Mouse (Mus musculus): ENCODE results near the gene Mcemp1.

DNA sequence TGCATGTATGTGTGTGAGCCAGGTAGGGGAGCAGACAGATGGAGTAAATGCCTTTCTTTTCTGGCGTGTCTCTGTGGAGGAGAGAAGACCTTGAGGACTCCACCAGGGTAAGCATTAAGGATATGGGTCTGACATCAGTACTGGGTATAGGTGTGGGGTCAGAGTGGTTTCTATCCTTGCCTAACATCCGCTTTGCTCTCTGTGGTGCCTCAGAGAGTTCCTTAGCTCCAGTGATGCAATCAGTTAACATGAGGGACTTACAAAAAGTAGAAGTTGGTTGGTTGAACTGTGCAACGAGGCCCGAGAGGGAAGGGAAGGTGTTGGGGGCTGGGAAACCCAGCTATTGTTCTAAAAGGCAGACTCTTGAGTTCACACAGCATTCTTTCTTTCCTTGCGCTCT is 1.1 kb upstream of the Mcemp1 start:
- TF ChIP-seq CTCF (IDR thresholded peaks at IDR 0.05 in 2 of 3, conservative IDR thresholded peaks at IDR 0.05 in 1 of 3; ENCODE audit: control insufficient read depth in 1 of 3, insufficient read depth in 1 of 3, low read depth in 2 of 3, low read length in 3 of 3, poor library complexity in 1 of 3, severe bottlenecking in 1 of 3) (no peak), ZKSCAN1 (IDR thresholded peaks at IDR 0.05; ENCODE audit: low read depth, low read length) (no peak), MAZ (IDR thresholded peaks at IDR 0.05; ENCODE audit: low read depth, low read length) (no peak), MAFK (IDR thresholded peaks at IDR 0.05; ENCODE audit: borderline replicate concordance, low read depth, low read length) (no peak), POLR2A (IDR thresholded peaks at IDR 0.05; ENCODE audit: control insufficient read depth in 1 of 2, insufficient read depth in 1 of 2, low read depth in 1 of 2, low read length in 2 of 2, poor library complexity in 1 of 2) (no peak), HCFC1 (IDR thresholded peaks at IDR 0.05; ENCODE audit: low read depth, low read length) (no peak), TBP (IDR thresholded peaks at IDR 0.05; ENCODE audit: low read depth, low read length) (no peak), ZNF384 (IDR thresholded peaks at IDR 0.05; ENCODE audit: low read depth, low read length) (no peak), POLR2AphosphoS5 (IDR thresholded peaks at IDR 0.05; ENCODE audit: borderline replicate concordance, low read depth, low read length) (no peak), MYB (IDR thresholded peaks at IDR 0.05; ENCODE audit: low read depth, low read length) (no peak), EP300 (IDR thresholded peaks at IDR 0.05; ENCODE audit: low read depth in 1 of 2, low read length in 2 of 2) (no peak)
